ENCODE assay signal across 19 mouse cellular contexts in the genomic region with DNA sequence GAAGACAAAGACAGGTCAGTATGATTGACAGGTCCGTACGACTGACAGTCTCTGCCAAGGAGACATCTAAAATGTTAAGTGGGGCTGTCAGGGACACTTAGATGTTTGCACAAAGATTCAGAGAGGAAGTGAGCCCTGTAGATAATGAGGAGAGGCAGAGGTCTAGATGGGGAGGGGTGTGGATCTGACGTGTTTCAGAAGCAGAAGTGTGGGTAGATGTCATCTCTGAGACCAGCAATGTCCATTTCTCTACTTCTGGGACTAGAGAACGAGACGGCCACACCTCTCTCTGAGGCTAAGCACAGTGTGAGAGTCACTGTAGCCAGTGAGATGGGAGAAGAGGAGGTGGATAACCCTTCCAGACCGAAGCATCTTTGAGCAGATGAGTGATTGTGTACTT. TPM values are rescaled to one million over a fixed set of nuclear protein-coding genes. Genes with fewer than 3 reads are reported as not detected.
"Had no signal": no experiment of that assay in that cellular context is flagged by ENCODE, and none has a peak within 500 bp of the region (broad histone marks: within the 10 kb centered on the region; RNA-seq: fewer than 3 reads in every experiment).

No protein-coding gene starts in this region.

- H3K27me3 ChIP-seq: limb, embryonic 12.5 days; lung, embryonic 15.5 days; midbrain, embryonic 15.5 days; stomach, embryonic 15.5 days had no signal

- H3K9ac ChIP-seq: limb, embryonic 12.5 days; liver, embryonic 13.5 days; liver, postnatal 0 days; lung, embryonic 15.5 days; midbrain, embryonic 15.5 days; stomach, embryonic 15.5 days had no signal

- H3K4me2 ChIP-seq: limb, embryonic 12.5 days; liver, embryonic 13.5 days; lung, embryonic 15.5 days; midbrain, embryonic 11.5 days; midbrain, embryonic 15.5 days; stomach, embryonic 15.5 days had no signal

- H3K36me3 ChIP-seq: limb, embryonic 12.5 days; liver, embryonic 13.5 days; lung, embryonic 15.5 days; midbrain, embryonic 15.5 days; stomach, embryonic 15.5 days had no signal

- H3K27ac ChIP-seq: kidney, postnatal 0 days; limb, embryonic 12.5 days; liver, embryonic 13.5 days; lung, embryonic 15.5 days; midbrain, embryonic 15.5 days; stomach, embryonic 15.5 days had no signal

- H3K9me3 ChIP-seq: limb, embryonic 12.5 days; liver, embryonic 13.5 days; lung, embryonic 15.5 days; midbrain, embryonic 15.5 days; stomach, embryonic 15.5 days had no signal

- DNase-seq: kidney, adult 11 months; kidney, adult 9 months; kidney, postnatal 36 days; layer of hippocampus, adult 9-11 months; layer of hippocampus, postnatal 36 days; liver; liver, embryonic 13.5 days; liver, postnatal 0 days; right cerebral cortex, adult 18-20 months; right cerebral cortex, postnatal 25 days; thymus, adult 2 months; thymus, postnatal 25 days had no signal

- H3K4me3 ChIP-seq: limb, embryonic 12.5 days; liver, embryonic 13.5 days; lung, embryonic 15.5 days; megakaryocyte, embryonic 14.5 days; midbrain, embryonic 15.5 days; stomach, embryonic 15.5 days had no signal

- ATAC-seq: liver, postnatal 0 days; midbrain, embryonic 15.5 days had no signal

- H3K4me1 ChIP-seq: lung, embryonic 15.5 days; midbrain, embryonic 15.5 days; stomach, embryonic 15.5 days had no signal

RNA-seq across cellular contexts. Expression of a gene that starts 28.2 kb away (rescaled TPM):
- polyA plus RNA-seq: midbrain, embryonic 11.5 days had no signal

RNA-seq across cellular contexts. Expression of a gene that starts 38.1 kb away (rescaled TPM):
- polyA plus RNA-seq: liver, embryonic 13.5 days; liver, postnatal 0 days had no signal
